Mouse (Mus musculus) limb, embryonic 14.5 days (tissue): Measurements from ENCODE around the gene Gm20737. TPM values are rescaled to one million over a fixed set of nuclear protein-coding genes. Genes with fewer than 3 reads are reported as not detected.
"Not testable (repeated sequence)": the region's sequence is repeated elsewhere in the genome, so short reads cannot be mapped to it uniquely, and the experiment has no call there.

Experiments
- ATAC-seq: fragments of 200-750 bp; cut with Nextera tagmentation; 2 replicates; pipeline ENCODE4 v1.8.0; 2017; ENCODE audit warnings: low read depth, moderate number of reproducible peaks, moderate TSS enrichment; ENCODE audit not compliant: low FRiP score
- DNase-seq: peaks from one replicate; pipeline ENCODE4 v3.0.0-alpha.2; 2015; ENCODE audit warnings: low spot score
- H3K27ac ChIP-seq: fragments of 300-500 bp; sonication (generic); replicated peaks from 2 replicates; pipeline ENCODE4 v1.5.1; 2014; ENCODE audit warnings: low read depth, mild to moderate bottlenecking, low read length, moderate library complexity, mixed read lengths
- H3K27me3 ChIP-seq: fragments of 300-500 bp; sonication (generic); 2 replicates; pipeline ENCODE4 v1.6.1; 2014; ENCODE audit warnings: low read length, mixed read lengths; ENCODE audit not compliant: control insufficient read depth, insufficient read depth
- H3K36me3 ChIP-seq: fragments of 300-500 bp; sonication (generic); 2 replicates; pipeline ENCODE4 v1.6.1; 2014; ENCODE audit warnings: mild to moderate bottlenecking, low read length, moderate library complexity, mixed read lengths; ENCODE audit not compliant: control insufficient read depth, insufficient read depth
- H3K4me1 ChIP-seq: fragments of 300-500 bp; sonication (generic); 2 replicates; pipeline ENCODE4 v1.6.1; 2014; ENCODE audit warnings: antibody characterized with exemption, low read length, mixed read lengths; ENCODE audit not compliant: control insufficient read depth, insufficient read depth
- H3K4me2 ChIP-seq: fragments of 300-500 bp; sonication (generic); replicated peaks from 2 replicates; pipeline ENCODE4 v1.6.1; 2014; ENCODE audit warnings: low read depth, mild to moderate bottlenecking, low read length, moderate library complexity; ENCODE audit not compliant: severe bottlenecking
- H3K4me3 ChIP-seq: fragments of 300-500 bp; sonication (generic); replicated peaks from 2 replicates; pipeline ENCODE4 v1.5.1; 2014; ENCODE audit warnings: low read length
- H3K9ac ChIP-seq: fragments of 300-500 bp; sonication (generic); 2 replicates; pipeline ENCODE4 v1.6.1; 2014; ENCODE audit warnings: mild to moderate bottlenecking, low read depth, low read length, moderate library complexity; ENCODE audit not compliant: severe bottlenecking
- H3K9me3 ChIP-seq: fragments of 300-500 bp; sonication (generic); 2 replicates; pipeline ENCODE4 v1.6.1; 2016; ENCODE audit warnings: low read length; ENCODE audit not compliant: control insufficient read depth
- WGBS: fragments of 180-500 bp; shearing (Covaris S2); extraction: QIAGEN DNeasy Blood & Tissue Kit; methylation state at CpG from one replicate; pipeline ENCODE4 v1.1.7; 2014; 5-methylcytosine and 5-hydroxymethylcytosine counted together
- polyA plus RNA-seq, 2 experiments: library from polyadenylated mRNA; depleted of rRNA in 1 of 2; stranded (reverse) in 1 of 2; unstranded in 1 of 2; fragments of >200 nt; fragmentation: Nextera tagmentation in 1 of 2; extraction: Ambion mirVana in 1 of 2; gene quantifications; 2 replicates each; pipeline versions ENCODE4 v1.2.1 to v1.2.3; 2012 to 2014

The Gm20737 gene
- polyA plus RNA-seq (2012; rRNA removed) = not detected in 2 replicates
- polyA plus RNA-seq (2014; fragmentation: Nextera tagmentation; extraction: Ambion mirVana) = not detected in 2 replicates

- H3K27me3 ChIP-seq, ATAC-seq, H3K36me3 ChIP-seq, H3K9me3 ChIP-seq, H3K27ac ChIP-seq, H3K4me3 ChIP-seq, H3K9ac ChIP-seq, H3K4me2 ChIP-seq, DNase-seq, H3K4me1 ChIP-seq: not testable (repeated sequence)
Measured at GRCm38 (mm10) chrY:10535942-10536341, at the start of gene Gm20737. Gene Gm20737, minus strand, starts transcription at chrY:10536042.

- H3K36me3 ChIP-seq, H3K4me2 ChIP-seq, H3K9me3 ChIP-seq, H3K9ac ChIP-seq, ATAC-seq, H3K4me3 ChIP-seq, DNase-seq, H3K27ac ChIP-seq, H3K27me3 ChIP-seq, H3K4me1 ChIP-seq: not testable (repeated sequence)
- WGBS = 85% methylated on average over 2 of the region's 5 CpGs
Measured at GRCm38 (mm10) chrY:10553153-10553552, 17.3 kb upstream of the Gm20737 start, which contains the start of gene Gm21775. Gene Gm21775, plus strand, starts transcription at chrY:10553453.

Other genes with a start within 250 kb of the Gm20737 start
- gene Gm20834, start 211.5 kb downstream of the Gm20737 start, polyA plus RNA-seq (2012; rRNA removed) = not detected in 2 replicates
- not detected in 2 replicates for gene Gm20834, start 211.5 kb downstream of the Gm20737 start, polyA plus RNA-seq (2014; fragmentation: Nextera tagmentation; extraction: Ambion mirVana)
- gene Gm28510, start 123.3 kb downstream of the Gm20737 start, polyA plus RNA-seq (2012; rRNA removed) = not detected in 2 replicates
- not detected in 2 replicates for gene Gm28510, start 123.3 kb downstream of the Gm20737 start, polyA plus RNA-seq (2014; fragmentation: Nextera tagmentation; extraction: Ambion mirVana)
- not detected in 2 replicates for gene Gm21775, start 17.4 kb upstream of the Gm20737 start, polyA plus RNA-seq (2012; rRNA removed)
- gene Gm21775, start 17.4 kb upstream of the Gm20737 start, polyA plus RNA-seq (2014; fragmentation: Nextera tagmentation; extraction: Ambion mirVana) = not detected in 2 replicates
- not detected in 2 replicates for gene Gm21900, start 80.3 kb upstream of the Gm20737 start, polyA plus RNA-seq (2012; rRNA removed)
- gene Gm21900, start 80.3 kb upstream of the Gm20737 start, polyA plus RNA-seq (2014; fragmentation: Nextera tagmentation; extraction: Ambion mirVana) = not detected in 2 replicates
- gene Gm20777, start 216.4 kb upstream of the Gm20737 start, polyA plus RNA-seq (2012; rRNA removed) = not detected in 2 replicates
- not detected in 2 replicates for gene Gm20777, start 216.4 kb upstream of the Gm20737 start, polyA plus RNA-seq (2014; fragmentation: Nextera tagmentation; extraction: Ambion mirVana)